Mouse (Mus musculus): ENCODE results near the gene Gyg. TPM values are rescaled to one million over a fixed set of nuclear protein-coding genes. Genes with fewer than 3 reads are reported as not detected.

Gene Gyg
- polyA plus RNA-seq, 1 experiment: 36.0 TPM

- Histone ChIP-seq H3K27ac (ENCODE audit: insufficient read depth, low read length) (no peak overlapping the region), H3K4me1 (ENCODE audit: control insufficient read depth, insufficient read depth, low read length) (no peaks in the 10 kb centered on the region), H3K4me3 (replicated peaks; ENCODE audit: insufficient read depth, low read depth, low read length) (no peak overlapping the region), H3K27me3 (ENCODE audit: control insufficient read depth, insufficient read depth, low read length) (no peaks in the 10 kb centered on the region)
- TF ChIP-seq CTCF (IDR thresholded peaks at IDR 0.05; ENCODE audit: borderline replicate concordance, insufficient read depth, low read depth, low read length) (no peak), POLR2A (IDR thresholded peaks at IDR 0.05; ENCODE audit: borderline replicate concordance, insufficient read depth, low read length) (no peak)
- 91% methylated on average over 1 of the region's 1 CpGs for WGBS
- no peak for DNase-seq
Measured at GRCm38 (mm10) chr3:20141679-20142078, 13.4 kb downstream of the Gyg start.

GRCm38 (mm10) chr3:20141240-20141639 lies 13.9 kb downstream of the Gyg start:
- H3K27ac ChIP-seq (ENCODE audit: insufficient read depth, low read length): no peak overlapping the region
- H3K27me3 ChIP-seq (ENCODE audit: control insufficient read depth, insufficient read depth, low read length): no peaks in the 10 kb centered on the region
- H3K4me1 ChIP-seq (ENCODE audit: control insufficient read depth, insufficient read depth, low read length): no peaks in the 10 kb centered on the region
- no peak overlapping the region for H3K4me3 ChIP-seq (replicated peaks; ENCODE audit: insufficient read depth, low read depth, low read length)
- DNase-seq: no peak
- TF ChIP-seq CTCF (IDR thresholded peaks at IDR 0.05; ENCODE audit: borderline replicate concordance, insufficient read depth, low read depth, low read length) (no peak), POLR2A (IDR thresholded peaks at IDR 0.05; ENCODE audit: borderline replicate concordance, insufficient read depth, low read length) (no peak)

- no peaks in the 10 kb centered on the region for H3K27me3 ChIP-seq (ENCODE audit: control insufficient read depth, insufficient read depth, low read length)
- 88% methylated on average over 9 of the region's 9 CpGs for WGBS
- DNase-seq: no peak
- H3K4me1 ChIP-seq (ENCODE audit: control insufficient read depth, insufficient read depth, low read length): no peaks in the 10 kb centered on the region
- no peak overlapping the region for H3K27ac ChIP-seq (ENCODE audit: insufficient read depth, low read length)
- no peak overlapping the region for H3K4me3 ChIP-seq (replicated peaks; ENCODE audit: insufficient read depth, low read depth, low read length)
- TF ChIP-seq CTCF (IDR thresholded peaks at IDR 0.05; ENCODE audit: borderline replicate concordance, insufficient read depth, low read depth, low read length): no peak
- TF ChIP-seq POLR2A (IDR thresholded peaks at IDR 0.05; ENCODE audit: borderline replicate concordance, insufficient read depth, low read length): no peak
Measured at GRCm38 (mm10) chr3:20136868-20137581, 18.1 kb downstream of the Gyg start.

GRCm38 (mm10) chr3:20134545-20134944 lies 20.6 kb downstream of the Gyg start:
- TF ChIP-seq CTCF (IDR thresholded peaks at IDR 0.05; ENCODE audit: borderline replicate concordance, insufficient read depth, low read depth, low read length) (no peak), POLR2A (IDR thresholded peaks at IDR 0.05; ENCODE audit: borderline replicate concordance, insufficient read depth, low read length) (no peak)
- 70% methylated on average over 3 of the region's 3 CpGs for WGBS
- no peak overlapping the region for H3K27ac ChIP-seq (ENCODE audit: insufficient read depth, low read length)
- H3K4me3 ChIP-seq (replicated peaks; ENCODE audit: insufficient read depth, low read depth, low read length): no peak overlapping the region
- H3K27me3 ChIP-seq (ENCODE audit: control insufficient read depth, insufficient read depth, low read length): no peaks in the 10 kb centered on the region
- H3K4me1 ChIP-seq (ENCODE audit: control insufficient read depth, insufficient read depth, low read length): no peaks in the 10 kb centered on the region
- DNase-seq: no peak

- 86% methylated on average over 1 of the region's 1 CpGs for WGBS
- DNase-seq: no peak
- Histone ChIP-seq H3K27me3 (ENCODE audit: control insufficient read depth, insufficient read depth, low read length) (no peaks in the 10 kb centered on the region), H3K27ac (ENCODE audit: insufficient read depth, low read length) (no peak overlapping the region), H3K4me3 (replicated peaks; ENCODE audit: insufficient read depth, low read depth, low read length) (no peak overlapping the region), H3K4me1 (ENCODE audit: control insufficient read depth, insufficient read depth, low read length) (no peaks in the 10 kb centered on the region)
- TF ChIP-seq POLR2A (IDR thresholded peaks at IDR 0.05; ENCODE audit: borderline replicate concordance, insufficient read depth, low read length) (no peak), CTCF (IDR thresholded peaks at IDR 0.05; ENCODE audit: borderline replicate concordance, insufficient read depth, low read depth, low read length) (no peak)
Measured at GRCm38 (mm10) chr3:20133745-20134144, 21.4 kb downstream of the Gyg start.

- WGBS: 88% methylated on average over 1 of the region's 1 CpGs
- no peak for DNase-seq
- TF ChIP-seq POLR2A (IDR thresholded peaks at IDR 0.05; ENCODE audit: borderline replicate concordance, insufficient read depth, low read length) (no peak), CTCF (IDR thresholded peaks at IDR 0.05; ENCODE audit: borderline replicate concordance, insufficient read depth, low read depth, low read length) (no peak)
- Histone ChIP-seq H3K27ac (ENCODE audit: insufficient read depth, low read length) (no peak overlapping the region), H3K4me1 (ENCODE audit: control insufficient read depth, insufficient read depth, low read length) (no peaks in the 10 kb centered on the region), H3K27me3 (ENCODE audit: control insufficient read depth, insufficient read depth, low read length) (no peaks in the 10 kb centered on the region), H3K4me3 (replicated peaks; ENCODE audit: insufficient read depth, low read depth, low read length) (no peak overlapping the region)
Measured at GRCm38 (mm10) chr3:20132731-20133130, 22.4 kb downstream of the Gyg start.

GRCm38 (mm10) chr3:20131350-20131720 lies 23.8 kb downstream of the Gyg start:
- Histone ChIP-seq H3K4me3 (replicated peaks; ENCODE audit: insufficient read depth, low read depth, low read length) (no peak overlapping the region), H3K4me1 (ENCODE audit: control insufficient read depth, insufficient read depth, low read length) (no peaks in the 10 kb centered on the region), H3K27ac (ENCODE audit: insufficient read depth, low read length) (no peak overlapping the region), H3K27me3 (ENCODE audit: control insufficient read depth, insufficient read depth, low read length) (no peaks in the 10 kb centered on the region)
- no peak for DNase-seq
- no peak for TF ChIP-seq POLR2A (IDR thresholded peaks at IDR 0.05; ENCODE audit: borderline replicate concordance, insufficient read depth, low read length)
- no peak for TF ChIP-seq CTCF (IDR thresholded peaks at IDR 0.05; ENCODE audit: borderline replicate concordance, insufficient read depth, low read depth, low read length)
- 88% methylated on average over 2 of the region's 2 CpGs for WGBS

Measured in cerebellum, adult 2 months (tissue).